Mouse (Mus musculus) heart, embryonic 11.5 days (tissue): ENCODE data around the gene H2-Eb2. TPM values are rescaled to one million over a fixed set of nuclear protein-coding genes. Genes with fewer than 3 reads are reported as not detected.
"Not testable (repeated sequence)": the region's sequence is repeated elsewhere in the genome, so short reads cannot be mapped to it uniquely, and the experiment has no call there.

Source experiments
- ATAC-seq: fragments of 200-750 bp; cut with Nextera tagmentation; replicated peaks from 2 replicates; pipeline ENCODE4 v1.8.0; 2017; ENCODE audit warnings: moderate library complexity; ENCODE audit not compliant: insufficient number of reproducible peaks, low FRiP score, low TSS enrichment
- H3K27ac ChIP-seq: fragments of 300-500 bp; sonication (generic); 2 replicates; pipeline ENCODE4 v1.5.1; 2014; ENCODE audit warnings: mild to moderate bottlenecking, low read depth, low read length
- H3K27me3 ChIP-seq: fragments of 300-500 bp; sonication (generic); 2 replicates; pipeline ENCODE4 v1.6.1; 2014; ENCODE audit warnings: mild to moderate bottlenecking, low read length, mixed read lengths; ENCODE audit not compliant: control insufficient read depth, insufficient read depth
- H3K36me3 ChIP-seq: fragments of 300-500 bp; sonication (generic); 2 replicates; pipeline ENCODE4 v1.6.1; 2014; ENCODE audit warnings: mild to moderate bottlenecking, low read length, moderate library complexity, mixed read lengths; ENCODE audit not compliant: control insufficient read depth, insufficient read depth
- H3K4me1 ChIP-seq: fragments of 300-500 bp; sonication (generic); 2 replicates; pipeline ENCODE4 v1.6.1; 2014; ENCODE audit warnings: low read length; ENCODE audit not compliant: control insufficient read depth, insufficient read depth
- H3K4me2 ChIP-seq: fragments of 300-500 bp; sonication (generic); 2 replicates; pipeline ENCODE4 v1.6.1; 2014; ENCODE audit warnings: mild to moderate bottlenecking, moderate library complexity
- H3K4me3 ChIP-seq: fragments of 300-500 bp; sonication (generic); 2 replicates; pipeline ENCODE4 v1.5.1; 2014; ENCODE audit warnings: low read depth, low read length
- H3K9ac ChIP-seq: fragments of 300-500 bp; sonication (generic); 2 replicates; pipeline ENCODE4 v1.6.1; 2014; ENCODE audit warnings: mild to moderate bottlenecking, low read depth, low read length, moderate library complexity
- H3K9me3 ChIP-seq: fragments of 300-500 bp; sonication (generic); replicated peaks from 2 replicates; pipeline ENCODE4 v1.6.1; 2016; ENCODE audit warnings: low read length; ENCODE audit not compliant: control insufficient read depth
- WGBS: fragments of 180-500 bp; shearing (Covaris S2); extraction: QIAGEN DNeasy Blood & Tissue Kit; methylation state at CpG from one replicate; pipeline ENCODE4 v1.1.7; 2014; ENCODE audit not compliant: insufficient replicate concordance; 5-methylcytosine and 5-hydroxymethylcytosine counted together
- polyA plus RNA-seq: library from polyadenylated mRNA; unstranded; fragments of >200 nt; fragmentation: Nextera tagmentation; extraction: Ambion mirVana; gene quantifications from 2 replicates; pipeline ENCODE4 v1.2.1, GENCODE M21; 2014

Gene H2-Eb2
- polyA plus RNA-seq, 1 experiment from 2014 or later = not detected

- Histone ChIP-seq H3K4me2 (peak overlapping the region; percentile 58), H3K36me3 (no peaks in the 10 kb centered on the region), H3K4me3 (peak overlapping the region; percentile 49), H3K9me3 (no peaks in the 10 kb centered on the region), H3K9ac (peak overlapping the region; percentile 62), H3K27me3 (0 out of 2 replicates have a peak, but pooled peaks cover 3% of the 10 kb centered on the region), H3K27ac (no peak overlapping the region), H3K4me1 (0 out of 2 replicates have a peak, but pooled peaks cover 2% of the 10 kb centered on the region)
- no peak for ATAC-seq
- WGBS = 22% methylated on average over 10 of the region's 10 CpGs
Measured at GRCm38 (mm10) chr17:34309225-34309624, 16.2 kb upstream of the H2-Eb2 start.

GRCm38 (mm10) chr17:34309683-34310385 is 15.6 kb upstream of the H2-Eb2 start:
- Histone ChIP-seq H3K4me3 (peak overlapping the region; percentile 49), H3K4me1 (0 out of 2 replicates have a peak, but pooled peaks cover 2% of the 10 kb centered on the region), H3K9ac (peak overlapping the region; percentile 62), H3K9me3 (no peaks in the 10 kb centered on the region), H3K36me3 (no peaks in the 10 kb centered on the region), H3K27me3 (peaks cover 6% of the 10 kb centered on the region; the same call in 1 of the 2 replicates), H3K4me2 (peak overlapping the region; percentile 58), H3K27ac (no peak overlapping the region)
- 24% methylated on average over 38 of the region's 38 CpGs for WGBS
- ATAC-seq = no peak

GRCm38 (mm10) chr17:34310526-34310925 is 14.9 kb upstream of the H2-Eb2 start:
- not testable (repeated sequence) for H3K36me3 ChIP-seq, ATAC-seq, H3K4me3 ChIP-seq, H3K9me3 ChIP-seq, H3K27ac ChIP-seq, H3K27me3 ChIP-seq, H3K4me1 ChIP-seq, H3K9ac ChIP-seq, H3K4me2 ChIP-seq
- WGBS = 62% methylated on average over 3 of the region's 3 CpGs

- H3K4me3 ChIP-seq = no peak overlapping the region
- no peak overlapping the region for H3K4me2 ChIP-seq
- peaks cover 6% of the 10 kb centered on the region; the same call in 1 of the 2 replicates for H3K27me3 ChIP-seq
- H3K36me3 ChIP-seq = no peaks in the 10 kb centered on the region
- 75% methylated on average over 1 of the region's 1 CpGs for WGBS
- no peaks in the 10 kb centered on the region for H3K9me3 ChIP-seq
- H3K9ac ChIP-seq = no peak overlapping the region
- no peak overlapping the region for H3K27ac ChIP-seq
- H3K4me1 ChIP-seq = 0 out of 2 replicates have a peak, but pooled peaks cover 2% of the 10 kb centered on the region
- no peak for ATAC-seq
Measured at GRCm38 (mm10) chr17:34312185-34312584, 13.3 kb upstream of the H2-Eb2 start.

- Histone ChIP-seq H3K27me3 (peaks cover 3% of the 10 kb centered on the region; the same call in 1 of the 2 replicates), H3K36me3 (no peaks in the 10 kb centered on the region), H3K9ac (no peak overlapping the region), H3K4me1 (0 out of 2 replicates have a peak, but pooled peaks cover 2% of the 10 kb centered on the region), H3K4me3 (no peak overlapping the region), H3K27ac (no peak overlapping the region), H3K9me3 (no peaks in the 10 kb centered on the region), H3K4me2 (no peak overlapping the region)
- ATAC-seq = no peak
- WGBS = 36% methylated on average over 3 of the region's 3 CpGs
Measured at GRCm38 (mm10) chr17:34313393-34313792, 12.1 kb upstream of the H2-Eb2 start.

GRCm38 (mm10) chr17:34314286-34314685 is 11.2 kb upstream of the H2-Eb2 start:
- no peak overlapping the region for H3K27ac ChIP-seq
- no peak overlapping the region for H3K9ac ChIP-seq
- no peaks in the 10 kb centered on the region for H3K9me3 ChIP-seq
- no peaks in the 10 kb centered on the region for H3K36me3 ChIP-seq
- peaks cover 3% of the 10 kb centered on the region; the same call in 1 of the 2 replicates for H3K27me3 ChIP-seq
- WGBS = 57% methylated on average over 9 of the region's 9 CpGs
- H3K4me3 ChIP-seq = no peak overlapping the region
- 0 out of 2 replicates have a peak, but pooled peaks cover 2% of the 10 kb centered on the region for H3K4me1 ChIP-seq
- no peak for ATAC-seq
- H3K4me2 ChIP-seq = no peak overlapping the region

GRCm38 (mm10) chr17:34315512-34315911 is 10.0 kb upstream of the H2-Eb2 start:
- Histone ChIP-seq H3K9me3 (no peaks in the 10 kb centered on the region), H3K4me3 (no peak overlapping the region), H3K4me2 (no peak overlapping the region), H3K27ac (no peak overlapping the region), H3K4me1 (no peaks in the 10 kb centered on the region), H3K9ac (no peak overlapping the region), H3K27me3 (peaks cover 3% of the 10 kb centered on the region; the same call in 1 of the 2 replicates), H3K36me3 (no peaks in the 10 kb centered on the region)
- 75% methylated on average over 1 of the region's 1 CpGs for WGBS
- no peak for ATAC-seq

- Histone ChIP-seq H3K4me2 (no peak overlapping the region), H3K9ac (no peak overlapping the region), H3K36me3 (no peaks in the 10 kb centered on the region), H3K4me1 (no peaks in the 10 kb centered on the region), H3K27me3 (peaks cover 3% of the 10 kb centered on the region; the same call in 1 of the 2 replicates), H3K27ac (no peak overlapping the region), H3K4me3 (no peak overlapping the region), H3K9me3 (no peaks in the 10 kb centered on the region)
- no peak for ATAC-seq
- 66% methylated on average over 2 of the region's 2 CpGs for WGBS
Measured at GRCm38 (mm10) chr17:34316697-34317096, 8.8 kb upstream of the H2-Eb2 start.

- Histone ChIP-seq H3K27ac (no peak overlapping the region), H3K4me1 (no peaks in the 10 kb centered on the region), H3K4me2 (no peak overlapping the region), H3K9me3 (no peaks in the 10 kb centered on the region), H3K27me3 (peaks cover 3% of the 10 kb centered on the region; the same call in 1 of the 2 replicates), H3K4me3 (no peak overlapping the region), H3K36me3 (no peaks in the 10 kb centered on the region), H3K9ac (no peak overlapping the region)
- WGBS = 39% methylated on average over 2 of the region's 2 CpGs
- ATAC-seq = no peak
Measured at GRCm38 (mm10) chr17:34317275-34317674, 8.2 kb upstream of the H2-Eb2 start.
